Comparison of ENCODE assay signal across 8 mouse cellular contexts in genomic region chr12:104824244-104824906, GRCm38 (mm10). TPM values are rescaled to one million over a fixed set of nuclear protein-coding genes. Genes with fewer than 3 reads are reported as not detected.
A peak's percentile ranks its signal among the peaks of the same experiment; 100 is the strongest.
DNase-seq lines count a peak whose midpoint lies in the region; ATAC-seq and TF ChIP-seq lines count a peak whose summit lies in the region.

No protein-coding gene starts in this region.

- no peaks in the 10 kb centered on the region for H3K27me3 ChIP-seq in hindbrain, embryonic 15.5 days
- 0 out of 2 replicates have a peak, but pooled peaks cover 2% of the 10 kb centered on the region for H3K27me3 ChIP-seq in hindbrain, embryonic 12.5 days
- H3K27me3 ChIP-seq in kidney, embryonic 15.5 days, result no peaks in the 10 kb centered on the region
- no peaks in the 10 kb centered on the region for H3K27me3 ChIP-seq in thymus, adult 2 months (ENCODE audit: control insufficient read depth, insufficient read depth, low read length)

- H3K4me3 ChIP-seq in hindbrain, embryonic 15.5 days, result no peak overlapping the region
- H3K4me3 ChIP-seq in hindbrain, embryonic 12.5 days, result no peak overlapping the region
- H3K4me3 ChIP-seq in kidney, embryonic 15.5 days (replicated peaks), result no peak overlapping the region
- no peak overlapping the region for H3K4me3 ChIP-seq in thymus, adult 2 months (ENCODE audit: control insufficient read depth, insufficient read depth, low read length)

- no peak overlapping the region for H3K4me2 ChIP-seq in hindbrain, embryonic 15.5 days
- H3K4me2 ChIP-seq in hindbrain, embryonic 12.5 days (replicated peaks), result no peak overlapping the region
- no peak overlapping the region for H3K4me2 ChIP-seq in kidney, embryonic 15.5 days

- 81% methylated on average over 12 of the region's 12 CpGs for WGBS in hindbrain, embryonic 15.5 days
- 87% methylated on average over 12 of the region's 12 CpGs for WGBS in hindbrain, embryonic 12.5 days
- 78% methylated on average over 12 of the region's 12 CpGs for WGBS in kidney, embryonic 15.5 days
- 51% methylated on average over 12 of the region's 12 CpGs for WGBS in thymus, adult 2 months

- H3K27ac ChIP-seq in hindbrain, embryonic 15.5 days (replicated peaks), result no peak overlapping the region
- no peak overlapping the region for H3K27ac ChIP-seq in hindbrain, embryonic 12.5 days
- no peak overlapping the region for H3K27ac ChIP-seq in kidney, embryonic 15.5 days
- no peak overlapping the region for H3K27ac ChIP-seq in thymus, adult 2 months (ENCODE audit: control insufficient read depth, insufficient read depth, low read length)

- TF ChIP-seq CTCF in thymus, adult 2 months (IDR thresholded peaks at IDR 0.05; ENCODE audit: borderline replicate concordance, control insufficient read depth, extremely low read depth, insufficient read depth, low read length, poor library complexity), result no peak

- peak; percentile 55; the same call in 1 of the 2 replicates for ATAC-seq in hindbrain, embryonic 15.5 days (ENCODE audit: low FRiP score, low read depth)
- no peak for ATAC-seq in hindbrain, embryonic 12.5 days (ENCODE audit: low FRiP score)
- ATAC-seq in kidney, embryonic 15.5 days (replicated peaks; ENCODE audit: low FRiP score), result peak; percentile 75; the same call in 1 of the 2 replicates

- no peak overlapping the region for H3K9ac ChIP-seq in hindbrain, embryonic 15.5 days
- no peak overlapping the region for H3K9ac ChIP-seq in hindbrain, embryonic 12.5 days
- H3K9ac ChIP-seq in kidney, embryonic 15.5 days, result no peak overlapping the region

- no peaks in the 10 kb centered on the region for H3K9me3 ChIP-seq in hindbrain, embryonic 15.5 days
- H3K9me3 ChIP-seq in hindbrain, embryonic 12.5 days (replicated peaks), result 0 out of 2 replicates have a peak, but pooled peaks cover 3% of the 10 kb centered on the region
- H3K9me3 ChIP-seq in kidney, embryonic 15.5 days (replicated peaks), result no peaks in the 10 kb centered on the region

- TF ChIP-seq POLR2A in thymus, adult 2 months (IDR thresholded peaks at IDR 0.05; ENCODE audit: control insufficient read depth, extremely low read depth, insufficient read depth, low read length, poor library complexity), result no peak

- peaks cover 13% of the 10 kb centered on the region; the same call in 1 of the 2 replicates for H3K4me1 ChIP-seq in hindbrain, embryonic 15.5 days (replicated peaks)
- H3K4me1 ChIP-seq in hindbrain, embryonic 12.5 days, result peaks cover 13% of the 10 kb centered on the region; the same call in 1 of the 2 replicates
- peaks cover 63% of the 10 kb centered on the region for H3K4me1 ChIP-seq in kidney, embryonic 15.5 days
- 0 out of 2 replicates have a peak, but pooled peaks cover 3% of the 10 kb centered on the region for H3K4me1 ChIP-seq in thymus, adult 2 months (replicated peaks; ENCODE audit: control insufficient read depth, insufficient read depth, low read length)

- DNase-seq in adrenal gland, postnatal 4 days (ENCODE audit: low spot score in 2 of 2), result peak; percentile 48 to 70
- peak; percentile 82 to 87 for DNase-seq in heart, adult 18-20 months
- peak; percentile 89 to 91 for DNase-seq in lung, postnatal 4 days
- DNase-seq in urinary bladder, postnatal 14 days (ENCODE audit: low spot score), result peak; percentile 81
- no peak for DNase-seq in thymus, adult 2 months

- no peaks in the 10 kb centered on the region for H3K36me3 ChIP-seq in hindbrain, embryonic 15.5 days
- no peaks in the 10 kb centered on the region for H3K36me3 ChIP-seq in hindbrain, embryonic 12.5 days
- no peaks in the 10 kb centered on the region for H3K36me3 ChIP-seq in kidney, embryonic 15.5 days
- no peaks in the 10 kb centered on the region for H3K36me3 ChIP-seq in thymus, adult 2 months (ENCODE audit: control insufficient read depth, insufficient read depth, low read length)

RNA-seq across cellular contexts. Expression of gene Clmn, which starts 40.5 kb away (rescaled TPM):
- polyA plus RNA-seq in hindbrain, embryonic 15.5 days (2015; fragmentation: Nextera tagmentation; extraction: Ambion mirVana), result 1.5 and 1.7 TPM in 2 replicates
- 2.8 and 4.1 TPM in 2 replicates for polyA plus RNA-seq in hindbrain, embryonic 12.5 days (2016; fragmentation: Nextera tagmentation; extraction: Ambion mirVana)
- 10 to 100 TPM; 20.3 to 26.9 TPM for total RNA-seq in adrenal gland, postnatal 4 days (2021)
- total RNA-seq in heart, adult 18-20 months (2021), result 1 to 10 TPM; 1.9 to 2.9 TPM
- 4.9 and 5.5 TPM in 2 replicates for polyA plus RNA-seq in kidney, embryonic 15.5 days (2015; fragmentation: Nextera tagmentation; extraction: Ambion mirVana)
- polyA plus RNA-seq in thymus, adult 2 months (2012; rRNA removed), result 0.75 and 1.0 TPM in 2 replicates
